Mouse (Mus musculus) spleen, adult 18-20 months (tissue): ENCODE data around the gene Galm.
A peak's percentile ranks its signal among the peaks of the same experiment; 100 is the strongest.
"Not testable (repeated sequence)": the region's sequence is repeated elsewhere in the genome, so short reads cannot be mapped to it uniquely, and the experiment has no call there.

Experiments used
- DNase-seq, 2 experiments: peaks; one replicate each; pipeline ENCODE4 v3.0.0; 2022; ENCODE audit warnings: mixed read lengths in 2 of 2

Galm gene

DNA sequence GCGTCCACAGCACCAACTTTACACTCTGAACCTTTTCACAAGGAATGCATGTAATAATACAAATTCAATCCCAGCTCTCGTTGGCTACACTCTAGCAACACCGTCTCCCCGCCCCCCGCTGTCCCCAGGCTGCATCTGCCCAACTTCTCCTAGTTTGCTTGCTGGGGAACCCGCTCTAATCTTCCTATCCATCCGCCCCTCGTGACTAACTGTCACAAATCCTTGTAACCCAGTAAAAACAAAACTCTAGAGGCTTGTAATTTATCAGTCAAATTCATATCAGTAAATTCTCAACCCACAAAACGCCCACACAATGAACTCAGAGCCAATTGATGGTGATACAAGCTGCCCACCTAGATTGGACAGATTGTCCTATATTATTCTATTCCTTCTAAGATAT lies 93.9 kb downstream of the Galm start:
- no peak for DNase-seq

DNA sequence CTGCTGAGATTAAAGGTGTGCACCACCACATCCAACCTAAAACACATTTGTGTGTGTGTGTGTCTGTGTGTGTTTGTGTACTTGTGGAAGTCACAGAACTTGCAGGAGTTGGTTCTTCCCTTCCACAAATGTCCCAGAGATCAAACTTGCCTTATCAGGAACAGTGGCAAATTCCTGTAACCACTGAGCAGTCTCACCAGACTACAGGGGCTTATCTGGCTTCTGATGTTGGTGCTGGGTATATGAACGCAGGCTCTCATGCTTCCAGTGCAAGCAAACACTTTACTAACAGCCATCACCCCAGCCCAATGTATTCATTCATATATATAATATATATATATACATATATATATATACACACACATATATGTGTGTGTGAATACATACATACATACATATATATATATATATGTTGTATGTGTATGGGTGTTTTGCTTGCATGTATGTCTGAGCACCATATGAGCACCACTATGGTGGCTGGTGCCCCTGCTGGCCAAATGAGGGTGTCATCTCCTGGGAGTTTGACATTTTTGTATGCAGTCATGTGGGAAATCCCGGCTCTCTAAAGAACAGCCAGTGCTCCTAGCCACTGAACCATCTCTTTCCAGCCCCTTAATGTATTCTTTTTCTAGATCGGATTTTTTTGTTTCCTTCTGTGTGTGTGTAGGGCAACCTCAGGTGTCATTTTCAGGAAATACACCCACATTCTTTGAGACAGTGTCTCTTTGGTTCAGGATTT lies 94.8 kb downstream of the Galm start:
- DNase-seq: no peak

DNA sequence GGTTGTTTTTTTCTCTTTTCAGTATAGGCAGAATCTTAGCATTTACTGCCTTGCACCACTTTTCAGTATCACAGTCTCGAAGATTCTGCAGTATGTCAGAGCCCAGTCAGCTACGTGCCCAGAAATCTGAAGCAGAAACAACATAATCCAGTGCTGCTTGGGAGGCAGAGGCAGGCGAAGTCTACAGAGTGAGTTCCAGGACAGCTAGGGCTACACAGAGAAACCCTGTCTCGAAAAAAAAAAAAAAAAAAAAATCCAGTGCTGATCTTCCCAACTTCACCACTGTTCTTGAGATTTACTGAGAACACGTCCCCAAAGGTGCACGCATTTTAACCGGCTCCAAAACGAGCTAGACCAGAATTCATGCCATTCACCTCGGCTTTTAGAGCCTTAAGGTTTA lies 96.6 kb downstream of the Galm start:
- DNase-seq: no peak

DNA sequence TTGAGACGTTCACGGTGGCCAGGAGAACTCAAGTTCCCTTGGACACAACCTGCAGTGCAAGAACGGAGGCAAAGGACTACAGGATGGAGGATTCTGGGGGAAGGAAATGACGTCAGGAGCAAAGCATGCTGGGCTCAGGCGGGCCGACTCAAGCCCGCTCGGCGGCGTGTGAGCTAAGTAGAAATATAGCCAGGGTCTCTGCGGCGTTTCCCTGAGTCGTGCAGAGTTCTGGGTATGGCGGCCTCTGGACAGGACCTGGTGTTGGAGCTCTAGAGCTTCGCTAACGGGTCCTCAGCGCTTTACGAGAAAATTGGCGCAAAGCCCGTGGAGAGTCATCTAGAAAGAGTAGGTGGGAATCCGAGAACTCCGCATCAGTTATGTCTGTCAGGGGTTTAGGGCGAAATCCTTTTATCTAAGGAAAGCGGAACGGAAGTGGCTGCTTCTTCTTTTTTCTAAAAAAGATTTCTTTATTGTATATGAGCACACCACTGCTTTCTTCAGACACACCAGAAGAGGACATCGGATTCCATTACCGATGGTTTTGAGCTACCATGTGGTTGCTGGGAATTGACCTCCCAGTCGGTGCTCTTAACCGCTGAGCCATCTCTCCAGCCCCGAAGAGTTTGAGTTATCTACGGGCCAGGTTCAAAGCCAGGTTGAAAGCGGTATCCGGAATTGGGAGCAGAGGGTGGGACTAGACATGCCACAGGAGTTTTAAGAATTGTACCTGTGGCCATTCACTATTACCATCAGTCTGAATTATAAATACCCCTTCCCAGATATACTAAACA lies 97.2 kb downstream of the Galm start, which contains the start of gene Gemin6:
TSS of gene Gemin6 (plus strand) at position 116 of the 791 bp plus-strand sequence.
- peak; percentile 59 to 69 for DNase-seq

- DNase-seq: not testable (repeated sequence)
These were observed 97.9 kb downstream of the Galm start for GRCm38 (mm10) chr17:80225142-80225541.

DNA sequence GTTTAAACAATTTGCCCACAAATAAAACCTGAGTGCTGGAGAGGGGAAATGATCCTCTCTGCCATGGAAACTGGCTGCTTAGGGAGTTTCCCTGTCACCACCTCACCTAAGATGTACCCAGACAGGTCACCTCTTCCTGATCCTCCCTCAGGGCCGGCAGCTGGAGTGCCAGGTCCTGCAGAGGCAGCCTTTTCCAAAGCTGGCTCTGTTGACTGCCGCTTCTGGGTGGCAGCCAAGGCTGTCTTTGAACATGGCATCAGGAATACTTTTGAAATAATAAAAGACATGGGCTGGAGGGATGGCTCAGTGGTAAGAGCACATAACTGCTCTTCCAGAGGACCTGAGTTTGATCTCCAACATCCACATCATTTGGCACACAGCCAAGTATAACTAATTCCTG lies 102.1 kb downstream of the Galm start:
- no peak for DNase-seq

DNA sequence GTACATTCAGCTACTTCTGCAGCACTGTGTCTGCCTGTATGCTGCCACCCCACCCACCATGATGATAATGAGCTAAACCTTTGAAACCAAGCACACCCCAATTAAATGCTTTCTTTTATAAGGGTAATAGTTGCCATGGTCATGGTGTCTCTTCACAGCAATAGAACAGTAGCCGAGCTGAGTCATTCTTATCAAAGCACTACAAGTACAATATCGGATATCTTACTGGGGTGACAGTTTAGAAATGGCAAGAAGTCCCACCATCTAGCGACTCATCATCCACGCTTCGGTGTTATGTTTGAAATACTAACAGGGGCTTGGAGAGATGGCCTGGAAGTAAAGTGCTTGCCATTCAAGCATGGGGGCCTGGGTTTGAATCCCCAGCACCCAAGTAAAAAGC lies 106.6 kb downstream of the Galm start:
- no peak for DNase-seq

- no peak for DNase-seq
These were observed 107.1 kb downstream of the Galm start for GRCm38 (mm10) chr17:80234376-80234775.
